Mouse (Mus musculus) thymus, adult 2 months (tissue): ENCODE measurements around the gene Mpped1. TPM values are rescaled to one million over a fixed set of nuclear protein-coding genes. Genes with fewer than 3 reads are reported as not detected.

ENCODE experiments used
- DNase-seq: peaks from one replicate; pipeline ENCODE4 v3.0.0; 2021
- H3K27ac ChIP-seq: fragments of 200-500 bp; 2 replicates; pipeline ENCODE4 v1.5.1; 2012; ENCODE audit warnings: low read length, control low read depth; ENCODE audit not compliant: control insufficient read depth, insufficient read depth
- H3K27me3 ChIP-seq: fragments of 200-500 bp; 2 replicates; pipeline ENCODE4 v1.6.1; 2012; ENCODE audit warnings: mild to moderate bottlenecking, low read length, moderate library complexity, mixed read lengths; ENCODE audit not compliant: control insufficient read depth, insufficient read depth
- H3K36me3 ChIP-seq: fragments of 200-500 bp; 2 replicates; pipeline ENCODE4 v1.6.1; 2012; ENCODE audit warnings: mild to moderate bottlenecking, low read length, moderate library complexity; ENCODE audit not compliant: control insufficient read depth, insufficient read depth
- H3K4me1 ChIP-seq: fragments of 200-500 bp; replicated peaks from 2 replicates; pipeline ENCODE4 v1.6.1; 2012; ENCODE audit warnings: low read length; ENCODE audit not compliant: control insufficient read depth, insufficient read depth
- H3K4me3 ChIP-seq: fragments of 200-500 bp; 2 replicates; pipeline ENCODE4 v1.5.1; 2012; ENCODE audit warnings: mild to moderate bottlenecking, low read length, control low read depth, moderate library complexity; ENCODE audit not compliant: control insufficient read depth, insufficient read depth
- CTCF ChIP-seq: fragments of 200-500 bp; IDR thresholded peaks from 2 replicates; pipeline ENCODE4 v1.5.1; 2012; ENCODE audit warnings: mild to moderate bottlenecking, control low read depth, low read length, moderate library complexity, borderline replicate concordance; ENCODE audit not compliant: control insufficient read depth, poor library complexity, insufficient read depth; ENCODE audit errors: extremely low read depth
- POLR2A ChIP-seq: fragments of 200-500 bp; IDR thresholded peaks from 2 replicates; pipeline ENCODE4 v1.6.1; 2012; ENCODE audit warnings: mild to moderate bottlenecking, low read length, control low read depth, moderate library complexity; ENCODE audit not compliant: control insufficient read depth, poor library complexity, insufficient read depth; ENCODE audit errors: extremely low read depth
- WGBS: fragments of 180-500 bp; shearing (Covaris S2); methylation state at CpG from one replicate; pipeline ENCODE4 v1.1.7; 2018; 5-methylcytosine and 5-hydroxymethylcytosine counted together
- polyA plus RNA-seq: library from polyadenylated mRNA; depleted of rRNA; stranded (reverse); fragments of >200 nt; gene quantifications from 2 replicates; pipeline ENCODE4 v1.2.3, GENCODE M21; 2012; rRNA removed

Gene Mpped1
- polyA plus RNA-seq, 1 experiment = 0.31 TPM

DNA sequence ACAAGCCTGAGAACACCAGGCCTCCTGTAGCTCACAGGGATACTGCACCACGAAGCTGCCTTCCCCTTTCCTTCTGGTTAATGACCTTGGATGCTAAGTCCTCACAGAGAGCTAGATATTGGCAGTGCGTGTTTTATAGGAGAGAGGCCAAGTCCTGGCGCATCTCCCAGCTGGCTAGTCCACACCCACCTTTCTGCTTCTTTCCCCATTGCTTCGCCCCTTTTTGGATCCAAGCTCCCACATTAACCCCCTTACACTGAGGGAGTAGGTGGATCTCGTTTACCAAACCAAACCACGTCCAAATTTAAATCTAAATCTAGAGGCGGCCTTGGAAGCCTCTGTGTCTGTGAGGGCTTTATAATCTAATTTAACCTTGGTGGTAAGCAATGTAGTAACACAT lies 115.0 kb downstream of the Mpped1 start:
- H3K36me3 ChIP-seq = no peaks in the 10 kb centered on the region
- H3K4me3 ChIP-seq = no peak overlapping the region
- no peak overlapping the region for H3K27ac ChIP-seq
- no peaks in the 10 kb centered on the region for H3K4me1 ChIP-seq
- 78% methylated on average over 7 of the region's 7 CpGs for WGBS
- no peak for DNase-seq
- TF ChIP-seq POLR2A (no peak), CTCF (no peak)
- no peaks in the 10 kb centered on the region for H3K27me3 ChIP-seq

DNA sequence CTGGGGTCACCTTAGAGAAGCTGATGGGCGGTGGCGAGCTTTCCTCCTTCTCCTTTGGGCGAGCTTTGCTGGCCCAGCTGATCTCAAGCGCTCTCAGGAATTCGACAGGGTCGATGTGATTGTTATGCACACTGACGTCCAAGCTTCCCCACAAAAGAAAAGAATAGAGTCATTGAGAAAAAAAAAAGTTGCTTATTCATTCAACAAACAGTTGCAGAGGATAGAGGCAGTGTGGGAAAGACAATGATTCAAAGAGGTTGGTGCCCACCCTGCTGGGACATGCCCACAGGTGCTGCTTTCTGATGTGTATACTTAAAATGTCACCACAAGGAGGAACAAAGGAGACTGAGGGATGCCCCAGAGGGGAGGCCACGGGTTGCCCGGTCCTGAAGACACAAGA lies 116.7 kb downstream of the Mpped1 start:
- WGBS = 48% methylated on average over 9 of the region's 9 CpGs
- H3K36me3 ChIP-seq = no peaks in the 10 kb centered on the region
- H3K4me3 ChIP-seq = no peak overlapping the region
- H3K4me1 ChIP-seq = no peaks in the 10 kb centered on the region
- H3K27ac ChIP-seq = no peak overlapping the region
- no peaks in the 10 kb centered on the region for H3K27me3 ChIP-seq
- no peak for DNase-seq
- no peak for TF ChIP-seq CTCF
- no peak for TF ChIP-seq POLR2A

DNA sequence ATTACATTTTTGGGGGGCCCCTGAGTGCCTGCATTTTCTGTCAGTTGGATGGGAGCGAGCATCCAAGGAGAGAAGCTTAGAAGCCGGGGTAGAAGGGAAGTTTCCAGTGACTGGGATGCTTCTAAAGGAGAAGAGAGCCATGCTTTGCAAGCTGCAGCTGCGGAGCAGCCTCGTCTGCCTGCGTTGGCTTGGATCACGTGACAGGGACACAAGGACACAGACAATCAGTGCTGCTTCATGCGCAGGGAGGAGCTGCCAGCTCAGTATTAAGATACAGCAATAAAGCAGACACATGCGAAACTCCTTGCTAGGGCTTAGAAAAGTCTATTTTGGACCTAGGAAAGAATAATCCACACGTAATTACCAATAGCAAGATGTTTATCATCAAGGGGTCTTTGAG lies 118.0 kb downstream of the Mpped1 start:
- Histone ChIP-seq H3K36me3 (no peaks in the 10 kb centered on the region), H3K27me3 (no peaks in the 10 kb centered on the region), H3K4me3 (no peak overlapping the region), H3K4me1 (no peaks in the 10 kb centered on the region), H3K27ac (no peak overlapping the region)
- TF ChIP-seq POLR2A (no peak), CTCF (no peak)
- 75% methylated on average over 9 of the region's 9 CpGs for WGBS
- no peak for DNase-seq

DNA sequence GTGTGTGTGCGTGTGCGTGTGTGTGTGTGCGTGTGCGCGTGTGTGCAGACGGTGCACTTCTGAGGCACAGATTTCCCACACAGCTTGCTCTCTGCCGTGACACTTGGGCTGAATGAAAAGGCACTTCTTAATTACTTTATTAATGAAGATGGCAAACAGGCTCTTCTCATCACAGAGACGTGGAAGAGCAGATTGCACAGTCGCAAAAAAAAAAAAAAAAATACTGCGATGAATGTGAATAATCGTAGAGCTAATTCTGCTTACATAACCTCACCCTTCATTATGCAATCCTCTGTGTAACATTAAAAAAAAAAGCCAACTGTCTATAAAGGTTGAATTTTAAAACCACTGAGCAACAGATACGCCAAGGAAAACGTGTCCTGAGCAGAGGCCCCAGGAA lies 127.2 kb downstream of the Mpped1 start:
- no peak overlapping the region for H3K4me3 ChIP-seq
- H3K27me3 ChIP-seq = no peaks in the 10 kb centered on the region
- no peak for TF ChIP-seq CTCF
- no peak for TF ChIP-seq POLR2A
- H3K36me3 ChIP-seq = no peaks in the 10 kb centered on the region
- DNase-seq = no peak
- H3K4me1 ChIP-seq = no peaks in the 10 kb centered on the region
- 93% methylated on average over 13 of the region's 13 CpGs for WGBS
- H3K27ac ChIP-seq = no peak overlapping the region

Other genes starting within 250 kb of the Mpped1 start
- gene Tspo, start 215.9 kb upstream of the Mpped1 start, polyA plus RNA-seq = 465 and 584 TPM in 2 replicates
- gene Mcat, start 215.7 kb upstream of the Mpped1 start, polyA plus RNA-seq = 31.9 and 39.9 TPM in 2 replicates
- 105 and 119 TPM in 2 replicates for gene Ttll12, start 184.3 kb upstream of the Mpped1 start, polyA plus RNA-seq
- 1.3 and 2.2 TPM in 2 replicates for gene Scube1, start 54.4 kb upstream of the Mpped1 start, polyA plus RNA-seq